Mouse (Mus musculus) layer of hippocampus, postnatal 25 days (tissue): ENCODE measurements around the gene Tuba4a. TPM values are rescaled to one million over a fixed set of nuclear protein-coding genes. Genes with fewer than 3 reads are reported as not detected.

Experiments used
- DNase-seq, 2 experiments: peaks; one replicate each; pipeline ENCODE4 v3.0.0; 2022; ENCODE audit warnings: mixed read lengths in 2 of 2, low spot score in 1 of 2; ENCODE audit errors: extremely low spot score in 1 of 2
- microRNA-seq, 2 experiments: library from miRNA; unstranded; fragments of <30 nt; microRNA quantifications; one replicate each; pipeline ENCODE4 v1.2.0; 2021
- total RNA-seq, 2 experiments: library from RNA; stranded (reverse); gene quantifications; 2 replicates each; pipeline ENCODE4 v1.2.3; 2021

The Tuba4a gene
- total RNA-seq, 2 experiments from 2014 or later: 560 to 573 TPM

GRCm38 (mm10) chr1:75168472-75169464, 50.9 kb downstream of the Tuba4a start, which contains the start of gene Zfand2b:
Zfand2b (plus strand) TSS chr1:75168646.
- DNase-seq: peak; percentile 90 to 95

GRCm38 (mm10) chr1:75168093-75168471, 51.6 kb downstream of the Tuba4a start:
- no peak for DNase-seq

Small RNA genes within 50 kb of the gene (microRNA-seq; reads per million reads assigned to microRNA genes)
- gene Gm27943: 0 reads per million in 2 experiments

Other genes starting within 250 kb of the Tuba4a start
- gene Nhej1, start 94.7 kb downstream of the Tuba4a start, total RNA-seq: 1 to 10 TPM; 2.7 to 3.2 TPM
- gene Slc23a3, start 86.0 kb downstream of the Tuba4a start, total RNA-seq: under 1 TPM; 0.30 to 0.35 TPM
- 10 to 100 TPM; 26.6 to 38.6 TPM for gene Cnppd1, start 77.2 kb downstream of the Tuba4a start, total RNA-seq
- gene Retreg2, start 77.1 kb downstream of the Tuba4a start, total RNA-seq: 100 to 1,000 TPM; 172 to 177 TPM
- 10 to 100 TPM; 33.8 to 34.5 TPM for gene Zfand2b, start 51.2 kb downstream of the Tuba4a start, total RNA-seq
- gene Abcb6, start 39.5 kb downstream of the Tuba4a start, total RNA-seq: 10 to 100 TPM; 25.2 to 28.0 TPM
- 10 to 100 TPM; 19.4 to 24.0 TPM for gene Ankzf1, start 27.7 kb downstream of the Tuba4a start, total RNA-seq
- 100 to 1,000 TPM; 119 to 121 TPM for gene Atg9a, start 27.7 kb downstream of the Tuba4a start, total RNA-seq
- gene Glb1l, start 9.1 kb downstream of the Tuba4a start, total RNA-seq: 10 to 100 TPM; 12.6 to 14.4 TPM
- gene Stk16, start 9.0 kb downstream of the Tuba4a start, total RNA-seq: 10 to 100 TPM; 88.3 to 92.4 TPM
- not detected for gene A630095N17Rik, start 12.2 kb upstream of the Tuba4a start, total RNA-seq
- 10 to 100 TPM; 72.6 to 78.9 TPM for gene Dnajb2, start 16.5 kb upstream of the Tuba4a start, total RNA-seq
- gene Ptprn, start 44.6 kb upstream of the Tuba4a start, total RNA-seq: 100 to 1,000 TPM; 369 to 386 TPM
- gene Resp18, start 58.5 kb upstream of the Tuba4a start, total RNA-seq: 100 to 1,000 TPM in 1 of 2 experiments, 10 to 100 TPM in 1; 63.7 to 105 TPM
- 10 to 100 TPM; 43.3 to 49.5 TPM for gene Dnpep, start 98.1 kb upstream of the Tuba4a start, total RNA-seq
- 1 to 10 TPM in 1 of 2 experiments, under 1 TPM in 1; 0.94 to 1.2 TPM for gene Des, start 140.5 kb upstream of the Tuba4a start, total RNA-seq
- gene Speg, start 155.4 kb upstream of the Tuba4a start, total RNA-seq: 100 to 1,000 TPM; 154 to 196 TPM
- gene Gmppa, start 216.1 kb upstream of the Tuba4a start, total RNA-seq: 10 to 100 TPM; 60.5 to 66.7 TPM
- 1 to 10 TPM; 8.9 to 9.9 TPM for gene Asic4, start 230.6 kb upstream of the Tuba4a start, total RNA-seq